Mouse (Mus musculus) testis, adult 2 months (tissue): ENCODE results near the gene A730009L09Rik.

Source experiments
- CTCF ChIP-seq: fragments of 200-500 bp; IDR thresholded peaks from 2 replicates; pipeline ENCODE4 v1.5.1; 2012; ENCODE audit warnings: low read depth, mild to moderate bottlenecking, inconsistent platforms, low read length, moderate library complexity; ENCODE audit not compliant: control insufficient read depth, insufficient read depth, insufficient replicate concordance
- POLR2A ChIP-seq: fragments of 200-500 bp; IDR thresholded peaks from 2 replicates; pipeline ENCODE4 v1.6.1; 2012; ENCODE audit warnings: low read depth, mild to moderate bottlenecking, inconsistent platforms, low read length, moderate library complexity; ENCODE audit not compliant: control insufficient read depth

DNA sequence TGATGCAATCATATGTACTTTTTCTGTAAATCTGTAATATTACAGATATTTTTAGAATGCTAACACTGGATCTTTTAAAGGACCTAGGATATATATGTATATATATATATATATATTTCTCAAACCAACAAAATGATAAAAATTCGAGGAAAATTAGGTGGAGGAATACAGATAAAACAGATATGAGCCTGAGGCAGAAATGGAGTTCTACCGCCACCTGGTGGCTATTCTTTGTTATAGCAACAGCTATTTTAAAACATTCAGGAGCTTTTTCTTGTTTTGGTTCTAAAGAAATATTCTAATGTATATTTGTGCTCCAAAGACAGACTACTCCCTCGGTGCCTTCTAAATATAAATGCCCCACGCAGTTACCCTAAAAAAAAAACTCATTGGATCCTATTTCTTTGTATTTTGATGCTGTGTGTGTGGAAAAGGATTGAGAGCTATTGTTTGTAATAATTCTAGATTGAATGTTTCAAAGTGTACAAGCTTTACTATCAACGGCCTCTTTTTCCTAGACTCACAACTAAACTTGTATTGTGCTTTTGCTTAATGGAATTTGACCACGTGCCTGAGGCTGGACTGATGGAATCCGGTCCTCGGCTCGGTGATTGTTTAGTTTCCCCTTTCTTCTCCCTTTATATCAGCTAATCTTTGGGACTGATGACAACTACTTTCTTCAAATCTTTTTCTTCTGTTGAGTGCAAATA, 44.8 kb downstream of the A730009L09Rik start:
- TF ChIP-seq CTCF (no peak), POLR2A (no peak)
